In genomic region chr1:62704889-62705516, GRCm38 (mm10) we compare ENCODE assay signal across 8 mouse cellular contexts. TPM values are rescaled to one million over a fixed set of nuclear protein-coding genes. Genes with fewer than 3 reads are reported as not detected.
DNase-seq lines count a peak whose midpoint lies in the region; ATAC-seq and TF ChIP-seq lines count a peak whose summit lies in the region.

No protein-coding gene starts in this region.

- 2% methylated on average over 16 of the region's 16 CpGs for WGBS in forebrain, embryonic 10.5 days
- whole genome bisulfite sequencing in limb, embryonic 15.5 days: 11% methylated on average over 16 of the region's 16 CpGs
- 5% methylated on average over 16 of the region's 16 CpGs for WGBS in neural tube, embryonic 15.5 days

- H3K4me1 ChIP-seq in forebrain, embryonic 10.5 days: peaks cover 79% of the 10 kb centered on the region
- peaks cover 58% of the 10 kb centered on the region for H3K4me1 ChIP-seq in limb, embryonic 15.5 days
- H3K4me1 ChIP-seq in neural tube, embryonic 15.5 days: peaks cover 58% of the 10 kb centered on the region

- no peaks in the 10 kb centered on the region for H3K9me3 ChIP-seq in forebrain, embryonic 10.5 days
- no peaks in the 10 kb centered on the region for H3K9me3 ChIP-seq in limb, embryonic 15.5 days
- H3K9me3 ChIP-seq in neural tube, embryonic 15.5 days (replicated peaks): no peaks in the 10 kb centered on the region

- no peak for ATAC-seq in limb, embryonic 15.5 days (ENCODE audit: insufficient number of reproducible peaks, low FRiP score, low TSS enrichment, low read depth)
- ATAC-seq in neural tube, embryonic 15.5 days (ENCODE audit: low FRiP score): no peak
- ATAC-seq in granulocyte monocyte progenitor cell, adult 5-6 weeks (replicated peaks; ENCODE audit: poor library complexity, severe bottlenecking): no peak

- DNase-seq in layer of hippocampus, adult 2 months (ENCODE audit: low spot score in 2 of 2): no peak
- no peak for DNase-seq in layer of hippocampus, adult 8-10 months (ENCODE audit: low spot score in 2 of 2)
- no peak for DNase-seq in forebrain, embryonic 10.5 days (ENCODE audit: extremely low spot score, low spot score)
- DNase-seq in cerebellum, postnatal 14 days: no peak
- DNase-seq in urinary bladder, postnatal 10 days (ENCODE audit: low spot score): no peak

- peak overlapping the region; percentile 96 for H3K27ac ChIP-seq in layer of hippocampus, adult 2 months
- H3K27ac ChIP-seq in forebrain, embryonic 10.5 days: peak overlapping the region; percentile 48; the same call in 1 of the 2 replicates
- H3K27ac ChIP-seq in limb, embryonic 15.5 days: peak overlapping the region; percentile 86
- peak overlapping the region; percentile 90 for H3K27ac ChIP-seq in neural tube, embryonic 15.5 days (replicated peaks)

- peak overlapping the region; percentile 69 for H3K9ac ChIP-seq in limb, embryonic 15.5 days
- peak overlapping the region; percentile 81 for H3K9ac ChIP-seq in neural tube, embryonic 15.5 days (replicated peaks)

- peak overlapping the region; percentile 78 for H3K4me3 ChIP-seq in layer of hippocampus, adult 2 months
- peak overlapping the region; percentile 75 for H3K4me3 ChIP-seq in forebrain, embryonic 10.5 days
- peak overlapping the region; percentile 64 for H3K4me3 ChIP-seq in limb, embryonic 15.5 days
- peak overlapping the region; percentile 64 for H3K4me3 ChIP-seq in neural tube, embryonic 15.5 days (replicated peaks)

- no peaks in the 10 kb centered on the region for H3K36me3 ChIP-seq in forebrain, embryonic 10.5 days (replicated peaks)
- H3K36me3 ChIP-seq in limb, embryonic 15.5 days: no peaks in the 10 kb centered on the region
- no peaks in the 10 kb centered on the region for H3K36me3 ChIP-seq in neural tube, embryonic 15.5 days

- peaks cover 96% of the 10 kb centered on the region for H3K27me3 ChIP-seq in forebrain, embryonic 10.5 days (ENCODE audit: poor library complexity, severe bottlenecking)
- peaks cover 24% of the 10 kb centered on the region for H3K27me3 ChIP-seq in limb, embryonic 15.5 days
- no peaks in the 10 kb centered on the region; the same call in 1 of the 2 replicates for H3K27me3 ChIP-seq in neural tube, embryonic 15.5 days (replicated peaks)

- H3K4me2 ChIP-seq in limb, embryonic 15.5 days: peak overlapping the region; percentile 97
- H3K4me2 ChIP-seq in neural tube, embryonic 15.5 days: peak overlapping the region; percentile 97

- no peak for TF ChIP-seq CTCF in layer of hippocampus, adult 2 months (conservative IDR thresholded peaks at IDR 0.05)

RNA-seq across cellular contexts. Expression of gene Nrp2, which starts 1.9 kb away (rescaled TPM):
- total RNA-seq in layer of hippocampus, adult 2 months (2021): 10 to 100 TPM; 60.3 to 63.7 TPM
- 10 to 100 TPM; 61.1 to 61.8 (median 61.5) TPM for total RNA-seq in layer of hippocampus, adult 8-10 months (2022)
- polyA plus RNA-seq in forebrain, embryonic 10.5 days (2016; fragmentation: Nextera tagmentation; extraction: Ambion mirVana): 9.6 and 10.5 TPM in 2 replicates
- polyA plus RNA-seq in limb, embryonic 15.5 days (2015; fragmentation: Nextera tagmentation; extraction: Ambion mirVana): 31.6 and 33.6 TPM in 2 replicates
- polyA plus RNA-seq in neural tube, embryonic 15.5 days (2015; fragmentation: Nextera tagmentation; extraction: Ambion mirVana): 33.4 and 35.6 TPM in 2 replicates
- 2.1 and 2.5 TPM in 2 replicates for total RNA-seq in granulocyte monocyte progenitor cell, adult 5-6 weeks (2014; fragmentation: Nextera tagmentation)
- total RNA-seq in granulocyte monocyte progenitor cell, adult 5-6 weeks (2017): 2.4 and 3.1 TPM in 2 replicates

Comparison
In these comparisons a context has a peak if more than half of its experiments do, and no peak if none do; other contexts are left out.
1. RNA of gene Nrp2, which starts 1.9 kb away (total RNA-seq): 60.3 to 63.7 TPM in layer of hippocampus, adult 2 months and 61.1 to 61.8 TPM in layer of hippocampus, adult 8-10 months; 2.1 to 3.1 TPM in granulocyte monocyte progenitor cell, adult 5-6 weeks; every median in the first group is over 10 times any median in the second.
2. Peak in every context shown above with its lines, with median percentiles within 50 percentile points of each other: H3K27ac ChIP-seq and H3K4me3 ChIP-seq.